Mouse (Mus musculus) CD8-positive naive resting alpha-beta T cell, adult 2 months (primary cell): ENCODE results near the gene Gtpbp8.

ENCODE experiments used
- DNase-seq, 2 experiments: peaks; one replicate each; pipeline ENCODE4 v3.0.0; 2022; ENCODE audit warnings: low read depth in 2 of 2, low spot score in 2 of 2

The Gtpbp8 gene

GRCm38 (mm10) chr16:44690501-44690900 is 55.7 kb downstream of the Gtpbp8 start:
- DNase-seq, result no peak

GRCm38 (mm10) chr16:44688507-44688906 is 57.7 kb downstream of the Gtpbp8 start:
- DNase-seq, result no peak

GRCm38 (mm10) chr16:44687719-44688420 is 58.3 kb downstream of the Gtpbp8 start:
- no peak for DNase-seq

DNA sequence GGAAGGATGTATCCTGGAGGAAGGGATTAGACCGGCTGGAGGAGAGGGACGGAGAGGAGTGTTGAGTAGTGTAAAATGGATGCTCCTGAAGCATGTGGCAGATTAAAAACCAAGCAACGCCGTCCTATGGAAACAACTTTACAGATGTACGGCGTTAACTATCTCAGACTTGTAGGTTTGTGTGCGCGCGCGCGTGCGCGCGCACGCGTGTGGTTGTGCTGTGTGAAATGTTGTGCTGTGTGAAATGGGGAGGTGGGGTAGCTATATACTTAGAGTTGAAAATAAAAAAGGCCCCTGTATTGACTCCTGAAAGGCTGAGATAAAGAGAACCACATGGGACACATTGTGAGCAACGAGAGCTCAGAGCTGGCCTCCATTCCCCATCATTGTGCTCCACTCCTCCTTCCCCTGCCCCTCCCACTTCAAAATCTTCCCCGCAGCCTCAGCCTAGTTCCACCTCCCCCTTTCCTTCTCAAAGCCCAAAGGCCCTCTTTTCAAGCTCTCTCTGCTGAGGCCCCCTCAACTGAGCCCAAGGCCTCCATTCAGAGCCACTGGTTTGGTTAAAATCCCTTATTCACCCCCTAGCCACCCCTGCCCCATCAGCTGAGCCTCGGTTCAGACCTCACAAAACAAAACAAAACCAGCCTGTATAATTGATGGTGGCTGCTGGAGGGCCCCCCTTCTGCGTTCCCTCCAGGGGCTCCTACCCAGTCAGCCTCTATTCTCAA is 59.0 kb downstream of the Gtpbp8 start:
- no peak for DNase-seq
